Mouse (Mus musculus) hindbrain, embryonic 16.5 days (tissue): ENCODE data around the gene Pou2af1. TPM values are rescaled to one million over a fixed set of nuclear protein-coding genes. Genes with fewer than 3 reads are reported as not detected.

Experiments
- ATAC-seq: fragments of 200-750 bp; cut with Nextera tagmentation; 2 replicates; pipeline ENCODE4 v1.8.0; 2017; ENCODE audit warnings: moderate TSS enrichment, moderate library complexity
- H3K27ac ChIP-seq: fragments of 300-500 bp; sonication (generic); 2 replicates; pipeline ENCODE4 v1.5.1; 2014; ENCODE audit warnings: low read depth, mild to moderate bottlenecking, control low read depth, low read length, moderate library complexity
- H3K27me3 ChIP-seq: fragments of 300-500 bp; sonication (generic); replicated peaks from 2 replicates; pipeline ENCODE4 v1.6.1; 2014; ENCODE audit warnings: low read length; ENCODE audit not compliant: control insufficient read depth, insufficient read depth
- H3K36me3 ChIP-seq: fragments of 300-500 bp; sonication (generic); 2 replicates; pipeline ENCODE4 v1.6.1; 2014; ENCODE audit warnings: mild to moderate bottlenecking, low read length, moderate library complexity, mixed read lengths; ENCODE audit not compliant: control insufficient read depth, insufficient read depth
- H3K4me1 ChIP-seq: fragments of 300-500 bp; sonication (generic); 2 replicates; pipeline ENCODE4 v1.6.1; 2014; ENCODE audit warnings: low read depth, low read length; ENCODE audit not compliant: control insufficient read depth, insufficient read depth
- H3K4me2 ChIP-seq: fragments of 300-500 bp; sonication (generic); 2 replicates; pipeline ENCODE4 v1.6.1; 2014; ENCODE audit warnings: mild to moderate bottlenecking, low read length, control low read depth, moderate library complexity
- H3K4me3 ChIP-seq: fragments of 300-500 bp; sonication (generic); 2 replicates; pipeline ENCODE4 v1.5.1; 2014; ENCODE audit warnings: mild to moderate bottlenecking, low read length, control low read depth, moderate library complexity
- H3K9ac ChIP-seq: fragments of 300-500 bp; sonication (generic); 2 replicates; pipeline ENCODE4 v1.6.1; 2014; ENCODE audit warnings: low read depth, mild to moderate bottlenecking, control low read depth, low read length, moderate library complexity
- H3K9me3 ChIP-seq: fragments of 300-500 bp; sonication (generic); 2 replicates; pipeline ENCODE4 v1.6.1; 2014; ENCODE audit warnings: mild to moderate bottlenecking, low read length, moderate library complexity; ENCODE audit not compliant: control insufficient read depth
- WGBS: fragments of 180-500 bp; shearing (Covaris S2); extraction: QIAGEN DNeasy Blood & Tissue Kit; methylation state at CpG from one replicate; pipeline ENCODE4 v1.1.7; 2014; 5-methylcytosine and 5-hydroxymethylcytosine counted together
- polyA plus RNA-seq: library from polyadenylated mRNA; unstranded; fragments of >200 nt; fragmentation: Nextera tagmentation; extraction: Ambion mirVana; gene quantifications from 2 replicates; pipeline ENCODE4 v1.2.1, GENCODE M21; 2015

The Pou2af1 gene
- polyA plus RNA-seq, 1 experiment from 2014 or later: 0.30 TPM

- H3K36me3 ChIP-seq: no peaks in the 10 kb centered on the region
- H3K4me2 ChIP-seq: no peak overlapping the region
- H3K9me3 ChIP-seq: no peaks in the 10 kb centered on the region
- H3K27ac ChIP-seq: no peak overlapping the region
- no peaks in the 10 kb centered on the region for H3K27me3 ChIP-seq
- H3K9ac ChIP-seq: no peak overlapping the region
- WGBS: 74% methylated on average over 5 of the region's 5 CpGs
- no peak overlapping the region for H3K4me3 ChIP-seq
- H3K4me1 ChIP-seq: no peaks in the 10 kb centered on the region
- ATAC-seq: no peak
These were observed 55.3 kb downstream of the Pou2af1 start for GRCm38 (mm10) chr9:51268852-51269251.

GRCm38 (mm10) chr9:51271073-51271472 lies 57.6 kb downstream of the Pou2af1 start:
- Histone ChIP-seq H3K4me2 (no peak overlapping the region), H3K27ac (no peak overlapping the region), H3K4me1 (no peaks in the 10 kb centered on the region), H3K27me3 (no peaks in the 10 kb centered on the region), H3K9ac (no peak overlapping the region), H3K4me3 (no peak overlapping the region), H3K36me3 (no peaks in the 10 kb centered on the region), H3K9me3 (no peaks in the 10 kb centered on the region)
- 59% methylated on average over 8 of the region's 8 CpGs for WGBS
- ATAC-seq: no peak

DNA sequence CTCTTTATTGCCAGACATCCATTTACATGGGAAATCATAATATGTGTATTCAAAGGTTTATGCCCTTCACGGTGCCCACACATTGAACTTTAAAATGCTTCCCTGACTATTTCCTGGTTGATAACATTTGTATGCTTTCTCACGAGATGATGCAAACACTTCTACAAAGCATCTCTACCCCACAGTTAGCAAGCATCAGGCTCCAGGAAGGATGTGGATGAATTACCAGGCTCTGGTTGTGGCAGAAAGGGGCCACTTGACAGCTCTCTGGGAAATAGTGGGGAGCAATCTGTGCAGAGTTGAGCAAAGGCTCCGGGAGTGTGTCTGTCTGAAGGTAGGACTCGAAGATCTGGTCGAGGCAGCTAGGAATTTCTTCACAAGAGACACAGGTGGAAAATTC lies 58.6 kb downstream of the Pou2af1 start:
- Histone ChIP-seq H3K27me3 (no peaks in the 10 kb centered on the region), H3K27ac (no peak overlapping the region), H3K4me1 (no peaks in the 10 kb centered on the region), H3K9me3 (no peaks in the 10 kb centered on the region), H3K36me3 (no peaks in the 10 kb centered on the region), H3K4me3 (no peak overlapping the region), H3K4me2 (no peak overlapping the region), H3K9ac (no peak overlapping the region)
- 86% methylated on average over 5 of the region's 5 CpGs for WGBS
- no peak for ATAC-seq

DNA sequence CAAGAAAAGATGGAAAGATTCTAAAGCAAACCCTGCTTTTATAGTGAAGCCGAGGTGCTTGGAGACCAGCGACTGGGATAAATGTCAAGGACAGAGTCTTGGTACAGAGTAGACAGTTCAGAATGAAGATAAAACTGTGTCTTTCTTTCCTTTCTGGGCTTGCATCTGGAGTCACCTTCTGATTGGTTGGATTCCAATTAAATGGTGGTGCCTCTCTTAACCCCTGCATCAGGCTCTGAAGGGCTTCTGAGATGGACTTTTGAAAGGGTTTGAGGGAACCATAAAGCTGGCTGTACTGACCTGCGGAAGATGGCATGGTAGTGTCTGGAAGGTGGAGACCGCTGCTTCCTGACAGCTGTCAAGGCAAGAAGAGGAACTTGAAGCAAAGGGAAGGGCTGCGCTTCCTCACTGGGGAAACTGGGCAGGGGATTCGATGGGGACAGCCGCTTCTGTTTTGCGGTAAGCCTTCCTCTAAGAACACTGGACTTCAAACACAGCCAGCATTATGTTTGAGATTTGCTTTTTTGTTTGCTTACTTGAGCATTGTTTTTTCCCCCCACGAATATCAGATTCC lies 60.2 kb downstream of the Pou2af1 start:
- H3K4me2 ChIP-seq: no peak overlapping the region
- H3K36me3 ChIP-seq: no peaks in the 10 kb centered on the region
- 77% methylated on average over 9 of the region's 9 CpGs for WGBS
- no peak for ATAC-seq
- no peak overlapping the region for H3K27ac ChIP-seq
- H3K27me3 ChIP-seq: peaks cover 5% of the 10 kb centered on the region; the same call in 1 of the 2 replicates
- H3K9ac ChIP-seq: no peak overlapping the region
- H3K9me3 ChIP-seq: no peaks in the 10 kb centered on the region
- H3K4me3 ChIP-seq: no peak overlapping the region
- H3K4me1 ChIP-seq: peaks cover 6% of the 10 kb centered on the region

GRCm38 (mm10) chr9:51274678-51275077 lies 61.2 kb downstream of the Pou2af1 start:
- H3K4me2 ChIP-seq: no peak overlapping the region
- 47% methylated on average over 4 of the region's 4 CpGs for WGBS
- peaks cover 10% of the 10 kb centered on the region for H3K4me1 ChIP-seq
- no peak overlapping the region for H3K27ac ChIP-seq
- no peaks in the 10 kb centered on the region for H3K9me3 ChIP-seq
- H3K9ac ChIP-seq: no peak overlapping the region
- H3K27me3 ChIP-seq: peaks cover 10% of the 10 kb centered on the region
- H3K36me3 ChIP-seq: no peaks in the 10 kb centered on the region
- no peak overlapping the region for H3K4me3 ChIP-seq
- no peak for ATAC-seq

DNA sequence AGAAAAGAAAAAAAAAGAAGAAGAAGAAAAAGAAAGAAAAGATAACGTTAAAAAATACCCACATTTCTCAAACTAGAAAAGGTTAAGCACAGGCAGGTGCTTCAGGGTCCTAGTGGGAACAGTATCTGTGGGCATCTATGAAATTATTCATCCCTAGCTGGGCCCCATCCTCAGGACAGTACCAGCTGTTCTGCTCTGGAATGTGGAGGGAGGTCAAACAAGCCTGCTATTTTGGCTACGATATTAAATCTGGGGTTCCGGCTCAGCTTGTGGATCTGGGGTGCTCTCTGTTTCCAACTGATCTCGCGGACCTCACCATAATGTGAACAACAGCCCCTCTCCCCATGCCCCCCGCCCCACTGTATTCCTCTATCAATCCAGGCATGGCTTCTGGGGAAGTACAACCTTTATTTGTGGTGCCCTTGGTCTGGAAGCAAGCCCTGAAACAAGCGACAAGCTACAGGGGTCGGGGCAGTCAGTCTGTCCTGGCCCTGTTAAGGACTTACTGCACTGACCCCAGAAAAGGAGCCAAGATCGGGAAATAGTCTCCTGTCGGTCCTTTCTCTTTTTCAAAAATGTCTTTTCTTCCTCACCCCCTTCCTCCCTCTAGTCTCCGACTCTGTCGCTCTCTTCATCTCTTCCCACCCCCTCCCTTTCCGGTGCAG lies 64.5 kb downstream of the Pou2af1 start:
- Histone ChIP-seq H3K4me3 (peak overlapping the region; percentile 42), H3K9me3 (no peaks in the 10 kb centered on the region), H3K4me1 (peaks cover 10% of the 10 kb centered on the region), H3K27me3 (peaks cover 14% of the 10 kb centered on the region), H3K27ac (no peak overlapping the region; the same call in 1 of the 2 replicates), H3K4me2 (peak overlapping the region; percentile 69), H3K9ac (peak overlapping the region; percentile 68), H3K36me3 (no peaks in the 10 kb centered on the region)
- ATAC-seq: peak; percentile 46; the same call in 1 of the 2 replicates
- WGBS: 23% methylated on average over 13 of the region's 13 CpGs

- no peaks in the 10 kb centered on the region for H3K36me3 ChIP-seq
- under 1% methylated on average over 53 of the region's 53 CpGs for WGBS
- no peak within 1 kb of the TSS; the same call in 1 of the 2 replicates for H3K27ac ChIP-seq
- peaks cover 14% of the 10 kb centered on the region for H3K27me3 ChIP-seq
- no peaks in the 10 kb centered on the region for H3K9me3 ChIP-seq
- peak; percentile 98 for ATAC-seq
- peak within 1 kb of the TSS; percentile 68 for H3K9ac ChIP-seq
- H3K4me1 ChIP-seq: peaks cover 10% of the 10 kb centered on the region
- peak within 1 kb of the TSS; percentile 42 for H3K4me3 ChIP-seq
- H3K4me2 ChIP-seq: peak within 1 kb of the TSS; percentile 69
These were observed 65.2 kb downstream of the Pou2af1 start, which contains the start of gene Colca2 for GRCm38 (mm10) chr9:51278500-51279381. Colca2 (minus strand) TSS chr9:51278569.

- no peak for ATAC-seq
These were observed 72.6 kb downstream of the Pou2af1 start for GRCm38 (mm10) chr9:51286079-51286478.

More at GRCm38 (mm10) chr9:51286079-51286478, 72.6 kb downstream of the Pou2af1 start:
- H3K27me3 ChIP-seq: no peaks in the 10 kb centered on the region
- no peak overlapping the region for H3K27ac ChIP-seq
- H3K9ac ChIP-seq: no peak overlapping the region
- no peaks in the 10 kb centered on the region for H3K9me3 ChIP-seq
- no peaks in the 10 kb centered on the region for H3K4me1 ChIP-seq
- no peak overlapping the region for H3K4me2 ChIP-seq
- no peaks in the 10 kb centered on the region for H3K36me3 ChIP-seq
- no peak overlapping the region for H3K4me3 ChIP-seq
- 60% methylated on average over 2 of the region's 2 CpGs for WGBS
